Comparison of ENCODE assay signal across 8 mouse cellular contexts in genomic region chr12:55491516-55492183, GRCm38 (mm10). TPM values are rescaled to one million over a fixed set of nuclear protein-coding genes. Genes with fewer than 3 reads are reported as not detected.
A peak's percentile ranks its signal among the peaks of the same experiment; 100 is the strongest.
DNase-seq lines count a peak whose midpoint lies in the region; ATAC-seq lines count a peak whose summit lies in the region.

No protein-coding gene starts in this region.

- peaks cover 31% of the 10 kb centered on the region for H3K4me1 ChIP-seq in intestine, embryonic 16.5 days (ENCODE audit: control insufficient read depth, insufficient read depth, low read length)
- H3K4me1 ChIP-seq in midbrain, embryonic 10.5 days = peaks cover 37% of the 10 kb centered on the region

- no peaks in the 10 kb centered on the region for H3K9me3 ChIP-seq in intestine, embryonic 16.5 days (ENCODE audit: control insufficient read depth, low read length)
- H3K9me3 ChIP-seq in midbrain, embryonic 10.5 days (replicated peaks) = no peaks in the 10 kb centered on the region

- peak overlapping the region; percentile 88 for H3K4me2 ChIP-seq in intestine, embryonic 16.5 days (ENCODE audit: low read depth, low read length)

- H3K27me3 ChIP-seq in intestine, embryonic 16.5 days (replicated peaks; ENCODE audit: control insufficient read depth, insufficient read depth, low read length) = no peaks in the 10 kb centered on the region
- H3K27me3 ChIP-seq in midbrain, embryonic 10.5 days (ENCODE audit: low read depth, poor library complexity, severe bottlenecking) = peaks cover 8% of the 10 kb centered on the region; the same call in 1 of the 2 replicates

- WGBS in intestine, embryonic 16.5 days = 1% methylated on average over 28 of the region's 57 CpGs
- WGBS in midbrain, embryonic 10.5 days = 3% methylated on average over 48 of the region's 57 CpGs

- peak overlapping the region; percentile 100 for H3K27ac ChIP-seq in intestine, embryonic 16.5 days (ENCODE audit: low read length)
- peak overlapping the region; percentile 99 for H3K27ac ChIP-seq in midbrain, embryonic 10.5 days (replicated peaks)

- peak; percentile 88 for ATAC-seq in intestine, embryonic 16.5 days

- peak; percentile 95 for DNase-seq in adrenal gland, adult 8-10 months
- DNase-seq in embryo, embryonic 11.5 days (ENCODE audit: low read depth, low spot score) = peak; percentile 71
- peak; percentile 98 for DNase-seq in gastrocnemius, postnatal 36 days
- peak; percentile 90 for DNase-seq in left cerebral cortex, postnatal 36 days (ENCODE audit: low spot score in 2 of 2)
- peak; percentile 82 for DNase-seq in midbrain, embryonic 10.5 days (ENCODE audit: low spot score)
- DNase-seq in right cerebral cortex, postnatal 36 days (ENCODE audit: low spot score in 2 of 2) = peak; percentile 79 to 85
- peak; percentile 91 for DNase-seq in yolk sac, embryonic 10.5 days (ENCODE audit: low spot score)

- peak overlapping the region; percentile 99 for H3K9ac ChIP-seq in intestine, embryonic 16.5 days (ENCODE audit: low read depth, low read length)

- H3K4me3 ChIP-seq in intestine, embryonic 16.5 days (ENCODE audit: low read length) = peak overlapping the region; percentile 87
- peak overlapping the region; percentile 94 for H3K4me3 ChIP-seq in midbrain, embryonic 10.5 days

- H3K36me3 ChIP-seq in intestine, embryonic 16.5 days (ENCODE audit: control insufficient read depth, insufficient read depth, low read length) = peaks cover 12% of the 10 kb centered on the region
- H3K36me3 ChIP-seq in midbrain, embryonic 10.5 days = peaks cover 35% of the 10 kb centered on the region

- intact Hi-C loops in gastrocnemius, postnatal 36 days (cut with DNase I) = loop anchor here (2.0 kb wide), 1 partner anchor 45 kb away; no protein-coding TSS in a partner anchor
- intact Hi-C loops in left cerebral cortex, postnatal 36 days (cut with DNase I) = loop anchor here (1.0 to 5.0 kb wide), 3 partner anchors 27 to 93 kb away; no protein-coding TSS in a partner anchor

RNA-seq across cellular contexts. Expression of gene Nfkbia, which starts 0.8 kb away (rescaled TPM):
- 10 to 100 TPM; 76.2 to 98.5 (median 86.4) TPM for total RNA-seq in adrenal gland, adult 8-10 months (2022)
- 10 to 100 TPM; 17.6 to 39.5 TPM for total RNA-seq in gastrocnemius, postnatal 36 days (2021)
- 75.5 and 83.8 TPM in 2 replicates for polyA plus RNA-seq in intestine, embryonic 16.5 days (2015; fragmentation: Nextera tagmentation; extraction: Ambion mirVana)
- 10 to 100 TPM; 27.5 to 33.9 TPM for total RNA-seq in left cerebral cortex, postnatal 36 days (2021)
- 39.0 and 43.8 TPM in 2 replicates for polyA plus RNA-seq in midbrain, embryonic 10.5 days (2016; fragmentation: Nextera tagmentation; extraction: Ambion mirVana)

Comparison
In these comparisons a context has a peak if more than half of its experiments do, and no peak if none do; other contexts are left out.
1. Peak in every context shown above with its lines: DNase-seq, ATAC-seq, H3K4me3 ChIP-seq and H3K27ac ChIP-seq.